Mouse (Mus musculus) bone marrow macrophage, adult 2 months (primary cell): Measurements from ENCODE around the gene Nkx2-9.

ENCODE experiments used
- CTCF ChIP-seq: IDR thresholded peaks from 2 replicates; pipeline ENCODE4 v1.5.1; 2012; ENCODE audit warnings: low read depth, mild to moderate bottlenecking, low read length, moderate library complexity
- POLR2A ChIP-seq: IDR thresholded peaks from 2 replicates; pipeline ENCODE4 v1.6.1; 2012; ENCODE audit warnings: mild to moderate bottlenecking, low read depth, low read length, borderline replicate concordance

DNA sequence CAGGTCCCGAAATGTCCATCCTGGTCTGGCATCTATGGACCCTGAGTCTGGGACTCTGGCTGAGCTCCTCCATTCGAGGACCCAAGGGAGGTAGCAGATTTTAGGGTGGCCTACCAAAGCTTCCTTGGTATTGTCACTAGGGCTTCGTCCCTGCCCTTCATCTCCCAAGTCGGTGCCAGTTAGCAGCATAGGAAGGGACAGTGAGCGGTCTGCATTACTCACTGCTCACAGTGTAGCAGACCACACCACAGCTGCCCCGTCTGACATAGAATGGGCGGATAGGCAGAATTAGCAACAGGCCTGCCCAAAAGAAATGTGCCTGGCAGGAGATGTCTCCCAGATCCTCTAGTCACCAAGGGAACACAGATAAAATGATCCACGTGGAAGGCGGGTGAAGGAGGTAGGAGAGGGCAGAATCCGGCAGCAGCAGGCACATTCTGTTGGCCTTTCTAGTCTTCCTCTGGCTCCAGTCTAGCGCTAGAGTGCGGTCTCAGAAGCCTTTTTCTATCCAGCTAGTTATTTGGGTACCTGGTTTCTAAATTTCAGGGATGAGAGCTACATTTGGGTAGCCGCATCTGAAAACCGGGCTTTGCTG is 929 bp upstream of the Nkx2-9 start:
- no peak for TF ChIP-seq POLR2A
- TF ChIP-seq CTCF, result no peak
